ENCODE assay signal across 8 mouse cellular contexts in the genomic region with DNA sequence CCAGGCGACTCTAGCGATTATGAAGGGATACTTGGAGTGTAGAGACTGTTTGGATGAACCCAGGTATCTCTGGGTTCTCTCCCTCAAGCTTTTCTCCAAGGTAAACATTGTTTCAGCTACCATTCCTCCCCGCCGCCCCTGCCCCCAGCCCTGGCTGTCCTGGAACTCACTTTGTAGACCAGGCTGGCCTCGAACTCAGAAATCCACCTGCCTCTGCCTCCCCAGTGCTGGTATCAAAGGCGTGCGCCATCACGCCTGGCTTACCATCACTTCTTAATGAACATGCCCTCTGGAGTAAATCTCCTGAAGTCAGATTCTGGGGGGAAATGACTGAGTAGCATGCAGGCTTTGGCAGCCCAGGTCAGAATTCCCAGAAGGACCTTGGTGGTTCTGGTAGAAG. TPM values are rescaled to one million over a fixed set of nuclear protein-coding genes. Genes with fewer than 3 reads are reported as not detected.
DNase-seq lines count a peak whose midpoint lies in the region; ATAC-seq and TF ChIP-seq lines count a peak whose summit lies in the region.

TSS of gene Elp5 (minus strand) at position 293 of the 400 bp plus-strand sequence.

- peak within 1 kb of the TSS; percentile 90 for H3K9ac ChIP-seq in lung, postnatal 0 days (replicated peaks; ENCODE audit: low read depth)
- peak within 1 kb of the TSS; percentile 99 for H3K9ac ChIP-seq in embryonic facial prominence, embryonic 11.5 days (replicated peaks; ENCODE audit: low read length)
- peak within 1 kb of the TSS; percentile 99 for H3K9ac ChIP-seq in heart, embryonic 11.5 days (ENCODE audit: low read depth, low read length)
- H3K9ac ChIP-seq in midbrain, postnatal 0 days (replicated peaks; ENCODE audit: low read length, poor library complexity, severe bottlenecking): peak within 1 kb of the TSS; percentile 87

- H3K36me3 ChIP-seq in lung, postnatal 0 days (ENCODE audit: insufficient read depth, low read length): peaks cover 16% of the 10 kb centered on the region; the same call in 1 of the 2 replicates
- H3K36me3 ChIP-seq in embryonic facial prominence, embryonic 11.5 days (replicated peaks; ENCODE audit: control insufficient read depth, insufficient read depth, low read depth, low read length): no peaks in the 10 kb centered on the region; the same call in none of the 2 replicates
- H3K36me3 ChIP-seq in heart, embryonic 11.5 days (ENCODE audit: control insufficient read depth, insufficient read depth, low read length): peaks cover 21% of the 10 kb centered on the region
- peaks cover 19% of the 10 kb centered on the region for H3K36me3 ChIP-seq in midbrain, postnatal 0 days (ENCODE audit: insufficient read depth, low read length)

- WGBS in lung, postnatal 0 days: 33% methylated on average over 8 of the region's 8 CpGs
- WGBS in embryonic facial prominence, embryonic 11.5 days: 58% methylated on average over 8 of the region's 8 CpGs
- 51% methylated on average over 8 of the region's 8 CpGs for WGBS in heart, embryonic 11.5 days (ENCODE audit: insufficient replicate concordance)
- WGBS in midbrain, postnatal 0 days: 69% methylated on average over 8 of the region's 8 CpGs

- H3K4me1 ChIP-seq in lung, postnatal 0 days (ENCODE audit: insufficient read depth, low read depth, low read length): peaks cover 22% of the 10 kb centered on the region; the same call in 1 of the 2 replicates
- peaks cover 4% of the 10 kb centered on the region for H3K4me1 ChIP-seq in embryonic facial prominence, embryonic 11.5 days (ENCODE audit: control insufficient read depth, insufficient read depth, low read length)
- H3K4me1 ChIP-seq in heart, embryonic 11.5 days (ENCODE audit: control insufficient read depth, insufficient read depth, low read length): peaks cover 20% of the 10 kb centered on the region
- H3K4me1 ChIP-seq in midbrain, postnatal 0 days (ENCODE audit: insufficient read depth, low read length): peaks cover 17% of the 10 kb centered on the region

- ATAC-seq in lung, postnatal 0 days: no peak
- no peak for ATAC-seq in embryonic facial prominence, embryonic 11.5 days (replicated peaks; ENCODE audit: insufficient number of reproducible peaks, low FRiP score, low TSS enrichment, low read depth)
- ATAC-seq in heart, embryonic 11.5 days (replicated peaks; ENCODE audit: insufficient number of reproducible peaks, low FRiP score, low TSS enrichment): no peak
- no peak for ATAC-seq in midbrain, postnatal 0 days (ENCODE audit: low FRiP score)

- no peak for DNase-seq in lung, postnatal 0 days (ENCODE audit: low spot score)
- DNase-seq in lung, postnatal 25 days (ENCODE audit: low spot score): no peak
- no peak for DNase-seq in embryonic facial prominence, embryonic 11.5 days (ENCODE audit: low spot score)
- DNase-seq in left cerebral cortex, adult 8-10 months (ENCODE audit: low spot score in 2 of 2): no peak
- no peak for DNase-seq in midbrain, postnatal 0 days (ENCODE audit: low spot score)
- DNase-seq in B cell, adult 2 months: no peak
- DNase-seq in cerebellum, postnatal 10 days: no peak

- no peaks in the 10 kb centered on the region for H3K9me3 ChIP-seq in lung, postnatal 0 days (ENCODE audit: low read length)
- H3K9me3 ChIP-seq in embryonic facial prominence, embryonic 11.5 days (replicated peaks; ENCODE audit: control insufficient read depth, low read length): no peaks in the 10 kb centered on the region
- no peaks in the 10 kb centered on the region for H3K9me3 ChIP-seq in heart, embryonic 11.5 days (replicated peaks; ENCODE audit: control insufficient read depth, low read length)
- H3K9me3 ChIP-seq in midbrain, postnatal 0 days (ENCODE audit: low read length): no peaks in the 10 kb centered on the region

- no peak for TF ChIP-seq EP300 in lung, postnatal 0 days (IDR thresholded peaks at IDR 0.05)

- TF ChIP-seq CTCF in lung, postnatal 0 days (IDR thresholded peaks at IDR 0.05): no peak
- no peak for TF ChIP-seq CTCF in midbrain, postnatal 0 days (IDR thresholded peaks at IDR 0.05)

- H3K4me3 ChIP-seq in lung, postnatal 0 days (ENCODE audit: low read depth, low read length): peak within 1 kb of the TSS; percentile 93
- peak within 1 kb of the TSS; percentile 99 for H3K4me3 ChIP-seq in embryonic facial prominence, embryonic 11.5 days (ENCODE audit: low read depth, low read length)
- H3K4me3 ChIP-seq in heart, embryonic 11.5 days (ENCODE audit: low read depth, low read length): peak within 1 kb of the TSS; percentile 100
- peak within 1 kb of the TSS; percentile 89 for H3K4me3 ChIP-seq in midbrain, postnatal 0 days (ENCODE audit: low read depth, low read length)

- H3K27ac ChIP-seq in lung, postnatal 0 days (ENCODE audit: low read length): peak within 1 kb of the TSS; percentile 97
- peak within 1 kb of the TSS; percentile 99 for H3K27ac ChIP-seq in embryonic facial prominence, embryonic 11.5 days (replicated peaks; ENCODE audit: low read depth, low read length)
- peak within 1 kb of the TSS; percentile 99 for H3K27ac ChIP-seq in heart, embryonic 11.5 days (ENCODE audit: low read depth, low read length)
- peak within 1 kb of the TSS; percentile 97 for H3K27ac ChIP-seq in midbrain, postnatal 0 days (ENCODE audit: low read depth, low read length)

- peak within 1 kb of the TSS; percentile 94 for H3K4me2 ChIP-seq in lung, postnatal 0 days (replicated peaks; ENCODE audit: low read depth, low read length)
- peak within 1 kb of the TSS; percentile 71 for H3K4me2 ChIP-seq in embryonic facial prominence, embryonic 11.5 days (ENCODE audit: low read depth, low read length)
- H3K4me2 ChIP-seq in heart, embryonic 11.5 days: peak within 1 kb of the TSS; percentile 97
- peak within 1 kb of the TSS; percentile 90 for H3K4me2 ChIP-seq in midbrain, postnatal 0 days (ENCODE audit: low read depth, low read length, poor library complexity, severe bottlenecking)

- no peaks in the 10 kb centered on the region for H3K27me3 ChIP-seq in lung, postnatal 0 days (replicated peaks; ENCODE audit: insufficient read depth, low read length)
- no peaks in the 10 kb centered on the region for H3K27me3 ChIP-seq in embryonic facial prominence, embryonic 11.5 days (ENCODE audit: control insufficient read depth, insufficient read depth, low read length)
- no peaks in the 10 kb centered on the region for H3K27me3 ChIP-seq in heart, embryonic 11.5 days (ENCODE audit: control insufficient read depth, insufficient read depth, low read length)
- H3K27me3 ChIP-seq in midbrain, postnatal 0 days (ENCODE audit: insufficient read depth, low read length): no peaks in the 10 kb centered on the region

RNA-seq across cellular contexts. Expression of gene Elp5, which starts in this region (rescaled TPM):
- 65.9 and 72.1 TPM in 2 replicates for polyA plus RNA-seq in lung, postnatal 0 days (2015; fragmentation: Nextera tagmentation; extraction: Ambion mirVana)
- 156 and 157 TPM in 2 replicates for polyA plus RNA-seq in embryonic facial prominence, embryonic 11.5 days (2014; fragmentation: Nextera tagmentation; extraction: Ambion mirVana)
- 120 and 130 TPM in 2 replicates for polyA plus RNA-seq in heart, embryonic 11.5 days (2014; fragmentation: Nextera tagmentation; extraction: Ambion mirVana)
- total RNA-seq in left cerebral cortex, adult 8-10 months (2022): 100 to 1,000 TPM in 1 of 4 experiments, 10 to 100 TPM in 3; 78.7 to 101 (median 87.1) TPM
- total RNA-seq in midbrain, postnatal 0 days (2014; rRNA removed): 109 and 157 TPM in 2 replicates
- 171 and 182 TPM in 2 replicates for polyA plus RNA-seq in midbrain, postnatal 0 days (2015; fragmentation: Nextera tagmentation; extraction: Ambion mirVana)
